Mouse (Mus musculus) cerebellum, adult 2 months (tissue): ENCODE results near the gene Inpp5f.

Experiments used
- CTCF ChIP-seq: fragments of 200-500 bp; IDR thresholded peaks from 2 replicates; pipeline ENCODE4 v1.5.1; 2011; ENCODE audit warnings: low read depth, mild to moderate bottlenecking, control low read depth, low read length, moderate library complexity, borderline replicate concordance; ENCODE audit not compliant: insufficient read depth
- POLR2A ChIP-seq: fragments of 200-500 bp; IDR thresholded peaks from 2 replicates; pipeline ENCODE4 v1.6.1; 2011; ENCODE audit warnings: low read length, control low read depth, borderline replicate concordance; ENCODE audit not compliant: insufficient read depth

DNA sequence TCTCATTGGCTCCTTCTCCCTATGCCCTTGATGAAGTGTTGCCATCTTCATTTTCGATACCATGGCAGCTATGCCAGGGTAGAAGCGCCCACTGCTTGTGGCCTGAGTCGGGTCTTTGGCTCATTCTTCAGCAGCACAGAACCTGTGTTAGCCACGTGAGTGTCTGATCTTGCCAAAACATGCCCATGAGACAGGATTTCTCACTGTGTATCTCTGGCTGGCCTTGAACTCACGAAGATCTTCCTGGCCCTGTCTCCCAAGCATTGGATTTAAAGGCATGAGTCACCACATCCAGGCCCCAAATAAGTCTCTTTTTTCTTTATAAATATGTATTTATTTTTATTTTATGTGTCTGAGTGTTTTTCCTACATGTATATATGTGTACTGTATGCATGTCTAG, 35.9 kb upstream of the Inpp5f start:
- no peak for TF ChIP-seq POLR2A
- no peak for TF ChIP-seq CTCF
